Mouse (Mus musculus): ENCODE measurements at regions not wholly inside any gene's neighbourhood (a gene's known extent, or its start where the extent isn't known, plus 50 kb on each side); places are given as distances from the start of the nearest gene placed in this dataset.
A peak's percentile ranks its signal among the peaks of the same experiment; 100 is the strongest.

DNA sequence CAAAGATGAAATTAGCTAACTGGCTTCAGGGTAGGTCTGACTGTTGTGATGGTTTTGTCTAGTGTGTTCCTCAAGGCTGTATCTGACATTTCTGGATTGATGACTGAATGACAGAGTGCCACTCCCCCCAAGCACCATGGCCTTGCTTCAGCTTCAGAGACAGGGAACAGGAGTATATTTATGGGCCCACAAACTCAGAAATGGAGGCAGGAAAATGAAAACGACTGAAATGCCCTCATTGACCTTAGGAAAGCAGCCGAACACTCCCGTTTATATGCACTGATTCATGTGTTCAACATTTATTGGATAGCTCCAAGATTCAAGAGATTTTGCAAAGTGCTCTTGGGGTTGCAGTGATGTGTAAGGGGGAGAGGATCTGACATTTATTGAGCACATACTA is 288.3 kb downstream of the Slc4a3 start:
- H3K27ac ChIP-seq (ENCODE audit: low read depth, low read length), result no peak overlapping the region
- no peak overlapping the region for H3K4me3 ChIP-seq (ENCODE audit: low read depth, low read length)
- no peak overlapping the region for H3K4me2 ChIP-seq (ENCODE audit: low read depth)
- DNase-seq (ENCODE audit: low spot score) (no peak), ATAC-seq (ENCODE audit: insufficient read depth, low FRiP score, low TSS enrichment) (no peak)
- no peaks in the 10 kb centered on the region for H3K27me3 ChIP-seq (ENCODE audit: control insufficient read depth, insufficient read depth, low read length)
- no peak overlapping the region for H3K9ac ChIP-seq (ENCODE audit: low read length)
- H3K36me3 ChIP-seq (ENCODE audit: control insufficient read depth, insufficient read depth, low read length), result no peaks in the 10 kb centered on the region
- WGBS, result 59% methylated on average over 3 of the region's 3 CpGs
- no peaks in the 10 kb centered on the region for H3K9me3 ChIP-seq (ENCODE audit: control insufficient read depth, low read length)
- no peaks in the 10 kb centered on the region for H3K4me1 ChIP-seq (ENCODE audit: control insufficient read depth, insufficient read depth, low read length)

DNA sequence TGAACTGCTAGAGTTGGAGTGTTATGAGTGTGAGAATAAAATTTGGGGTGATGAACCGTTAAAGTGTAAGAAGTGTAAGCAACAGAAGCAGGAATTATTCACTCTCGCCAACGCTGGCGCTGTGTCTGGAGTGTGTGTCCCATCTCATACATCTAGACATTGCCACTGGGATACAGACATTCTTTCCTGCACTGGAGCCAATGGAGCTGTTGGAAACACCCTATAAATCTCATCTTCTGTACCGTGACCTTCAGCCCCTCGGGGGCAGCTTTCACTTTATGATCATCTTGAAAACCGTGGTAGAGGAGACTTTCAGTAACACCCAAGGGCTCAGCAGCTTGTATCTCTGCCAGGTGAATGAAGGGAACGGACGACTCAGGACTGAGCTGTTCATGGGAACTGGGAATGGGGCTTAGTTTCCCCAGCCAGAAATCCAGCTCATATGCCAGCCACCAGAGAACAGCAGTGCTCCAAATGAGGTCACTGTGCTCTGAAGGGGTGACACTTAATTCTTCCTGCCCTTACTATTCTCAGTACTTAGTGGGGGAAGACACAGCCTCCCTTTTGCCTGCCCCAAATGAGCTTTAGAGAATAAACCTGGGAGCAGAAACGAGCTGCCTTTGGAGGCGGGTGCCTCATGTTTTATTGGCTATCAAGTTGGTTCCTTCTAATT is 293.6 kb downstream of the Slc4a3 start:
- Histone ChIP-seq H3K4me1 (ENCODE audit: control insufficient read depth, insufficient read depth, low read length) (peaks cover 4% of the 10 kb centered on the region; the same call in 1 of the 2 replicates), H3K9ac (ENCODE audit: low read length) (no peak overlapping the region), H3K27me3 (ENCODE audit: control insufficient read depth, insufficient read depth, low read length) (no peaks in the 10 kb centered on the region), H3K4me2 (ENCODE audit: low read depth) (no peak overlapping the region), H3K4me3 (ENCODE audit: low read depth, low read length) (no peak overlapping the region), H3K27ac (ENCODE audit: low read depth, low read length) (no peak overlapping the region), H3K9me3 (ENCODE audit: control insufficient read depth, low read length) (no peaks in the 10 kb centered on the region), H3K36me3 (ENCODE audit: control insufficient read depth, insufficient read depth, low read length) (no peaks in the 10 kb centered on the region)
- no peak for ATAC-seq (ENCODE audit: insufficient read depth, low FRiP score, low TSS enrichment)
- no peak for DNase-seq (ENCODE audit: low spot score)
- WGBS, result 78% methylated on average over 11 of the region's 11 CpGs

DNA sequence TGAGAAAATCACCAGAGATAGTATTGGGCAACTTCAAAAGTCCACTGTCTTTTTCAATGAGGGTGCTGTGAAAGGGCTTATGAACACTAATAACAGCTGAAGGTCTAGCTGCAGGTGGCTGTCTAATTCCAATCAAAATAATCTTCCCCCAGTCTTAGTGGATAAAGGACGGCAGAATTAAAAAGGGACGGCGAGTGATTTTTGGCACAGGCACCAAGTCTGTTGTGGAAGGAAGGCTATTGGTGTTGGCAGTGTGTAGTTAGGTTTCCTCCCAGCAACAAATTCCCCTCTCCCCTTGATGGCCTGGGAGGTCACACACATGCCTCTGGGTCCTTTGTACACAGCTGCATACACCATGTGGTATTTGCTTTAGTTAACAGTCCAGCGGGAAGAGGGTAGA is 296.3 kb downstream of the Slc4a3 start:
- Histone ChIP-seq H3K4me1 (ENCODE audit: control insufficient read depth, insufficient read depth, low read length) (peaks cover 5% of the 10 kb centered on the region; the same call in 1 of the 2 replicates), H3K4me3 (ENCODE audit: low read depth, low read length) (no peak overlapping the region), H3K9me3 (ENCODE audit: control insufficient read depth, low read length) (no peaks in the 10 kb centered on the region), H3K27me3 (ENCODE audit: control insufficient read depth, insufficient read depth, low read length) (no peaks in the 10 kb centered on the region), H3K27ac (ENCODE audit: low read depth, low read length) (no peak overlapping the region), H3K4me2 (ENCODE audit: low read depth) (no peak overlapping the region), H3K9ac (ENCODE audit: low read length) (no peak overlapping the region), H3K36me3 (ENCODE audit: control insufficient read depth, insufficient read depth, low read length) (no peaks in the 10 kb centered on the region)
- DNase-seq (ENCODE audit: low spot score), result no peak
- 65% methylated on average over 4 of the region's 4 CpGs for WGBS
- no peak for ATAC-seq (ENCODE audit: insufficient read depth, low FRiP score, low TSS enrichment)

DNA sequence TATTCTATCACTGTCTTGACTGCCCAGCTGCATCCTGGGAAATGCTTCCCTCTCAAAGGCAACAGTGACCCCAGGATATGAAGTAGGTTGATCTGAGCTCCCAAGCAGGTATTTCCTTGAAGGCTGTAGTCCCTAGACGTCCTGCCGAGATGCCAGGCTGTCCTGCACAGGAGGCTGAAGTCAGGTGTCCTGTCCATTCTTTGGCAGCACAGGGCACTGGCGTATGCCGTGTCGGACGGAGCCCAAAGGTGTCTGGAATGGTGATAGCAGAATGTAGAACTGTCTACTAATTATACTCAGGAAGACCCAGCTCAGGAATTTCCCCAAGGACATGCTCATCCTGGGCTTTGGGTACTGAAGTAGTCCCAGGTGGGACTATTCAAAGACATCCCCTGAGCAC is 297.3 kb downstream of the Slc4a3 start:
- Histone ChIP-seq H3K4me2 (ENCODE audit: low read depth) (no peak overlapping the region), H3K4me3 (ENCODE audit: low read depth, low read length) (no peak overlapping the region), H3K9ac (ENCODE audit: low read length) (no peak overlapping the region), H3K9me3 (ENCODE audit: control insufficient read depth, low read length) (no peaks in the 10 kb centered on the region), H3K27ac (ENCODE audit: low read depth, low read length) (no peak overlapping the region), H3K27me3 (ENCODE audit: control insufficient read depth, insufficient read depth, low read length) (no peaks in the 10 kb centered on the region), H3K4me1 (ENCODE audit: control insufficient read depth, insufficient read depth, low read length) (peaks cover 5% of the 10 kb centered on the region; the same call in 1 of the 2 replicates), H3K36me3 (ENCODE audit: control insufficient read depth, insufficient read depth, low read length) (no peaks in the 10 kb centered on the region)
- 90% methylated on average over 6 of the region's 6 CpGs for WGBS
- no peak for DNase-seq (ENCODE audit: low spot score)
- ATAC-seq (ENCODE audit: insufficient read depth, low FRiP score, low TSS enrichment), result no peak

DNA sequence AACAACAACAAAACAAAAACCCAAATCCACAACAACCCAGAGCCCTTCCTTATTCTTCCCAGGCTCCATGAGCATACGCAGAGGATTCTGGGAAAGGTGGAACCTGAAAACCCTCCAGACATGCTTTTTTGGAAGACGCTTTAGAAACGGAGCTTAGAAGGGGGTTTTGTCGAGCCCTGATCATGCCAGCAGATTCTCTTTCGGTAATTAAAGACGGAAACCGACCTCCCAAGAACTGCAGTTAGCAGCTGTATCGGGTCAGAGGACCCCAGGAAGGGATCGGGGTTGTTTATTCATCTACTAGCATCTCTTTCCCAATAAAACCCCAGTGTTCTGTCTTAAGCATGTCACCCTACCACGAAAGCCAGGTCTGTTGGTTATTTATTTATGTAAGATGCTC is 298.1 kb downstream of the Slc4a3 start:
- no peaks in the 10 kb centered on the region for H3K9me3 ChIP-seq (ENCODE audit: control insufficient read depth, low read length)
- H3K4me3 ChIP-seq (ENCODE audit: low read depth, low read length), result no peak overlapping the region
- H3K9ac ChIP-seq (ENCODE audit: low read length), result no peak overlapping the region
- ATAC-seq (ENCODE audit: insufficient read depth, low FRiP score, low TSS enrichment) (no peak), DNase-seq (ENCODE audit: low spot score) (no peak)
- H3K36me3 ChIP-seq (ENCODE audit: control insufficient read depth, insufficient read depth, low read length), result no peaks in the 10 kb centered on the region
- 69% methylated on average over 10 of the region's 10 CpGs for WGBS
- H3K27ac ChIP-seq (ENCODE audit: low read depth, low read length), result 0 out of 2 replicates have a peak overlapping the region, but pooled peaks have one; percentile 6
- H3K4me2 ChIP-seq (ENCODE audit: low read depth), result no peak overlapping the region
- no peaks in the 10 kb centered on the region for H3K27me3 ChIP-seq (ENCODE audit: control insufficient read depth, insufficient read depth, low read length)
- H3K4me1 ChIP-seq (ENCODE audit: control insufficient read depth, insufficient read depth, low read length), result peaks cover 5% of the 10 kb centered on the region; the same call in 1 of the 2 replicates

DNA sequence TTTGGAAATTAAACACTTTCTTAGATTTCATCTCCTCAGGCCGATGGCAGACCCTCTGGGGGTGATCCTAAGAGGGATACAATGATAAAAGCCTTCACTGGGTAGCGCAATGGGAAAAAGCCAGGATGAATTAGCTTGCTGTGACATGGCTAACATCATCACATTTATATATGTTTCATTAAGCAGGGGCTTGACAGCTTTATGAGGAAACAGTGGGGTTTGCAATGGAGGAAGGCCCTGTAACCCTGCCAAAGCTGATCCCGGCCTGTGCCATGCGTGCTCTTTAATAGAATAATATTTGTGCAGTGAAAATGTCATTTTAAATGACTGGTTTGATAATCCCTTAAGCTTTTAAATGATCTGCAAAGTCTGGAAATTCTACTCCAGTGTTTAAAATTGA is 298.5 kb downstream of the Slc4a3 start:
- no peak overlapping the region for H3K9ac ChIP-seq (ENCODE audit: low read length)
- ATAC-seq (ENCODE audit: insufficient read depth, low FRiP score, low TSS enrichment), result no peak
- no peaks in the 10 kb centered on the region for H3K27me3 ChIP-seq (ENCODE audit: control insufficient read depth, insufficient read depth, low read length)
- WGBS, result 56% methylated on average over 4 of the region's 4 CpGs
- no peak for DNase-seq (ENCODE audit: low spot score)
- H3K9me3 ChIP-seq (ENCODE audit: control insufficient read depth, low read length), result no peaks in the 10 kb centered on the region
- H3K27ac ChIP-seq (ENCODE audit: low read depth, low read length), result peak overlapping the region; percentile 6; the same call in 1 of the 2 replicates
- no peaks in the 10 kb centered on the region for H3K36me3 ChIP-seq (ENCODE audit: control insufficient read depth, insufficient read depth, low read length)
- H3K4me2 ChIP-seq (ENCODE audit: low read depth), result no peak overlapping the region
- H3K4me3 ChIP-seq (ENCODE audit: low read depth, low read length), result no peak overlapping the region
- peaks cover 5% of the 10 kb centered on the region; the same call in 1 of the 2 replicates for H3K4me1 ChIP-seq (ENCODE audit: control insufficient read depth, insufficient read depth, low read length)

DNA sequence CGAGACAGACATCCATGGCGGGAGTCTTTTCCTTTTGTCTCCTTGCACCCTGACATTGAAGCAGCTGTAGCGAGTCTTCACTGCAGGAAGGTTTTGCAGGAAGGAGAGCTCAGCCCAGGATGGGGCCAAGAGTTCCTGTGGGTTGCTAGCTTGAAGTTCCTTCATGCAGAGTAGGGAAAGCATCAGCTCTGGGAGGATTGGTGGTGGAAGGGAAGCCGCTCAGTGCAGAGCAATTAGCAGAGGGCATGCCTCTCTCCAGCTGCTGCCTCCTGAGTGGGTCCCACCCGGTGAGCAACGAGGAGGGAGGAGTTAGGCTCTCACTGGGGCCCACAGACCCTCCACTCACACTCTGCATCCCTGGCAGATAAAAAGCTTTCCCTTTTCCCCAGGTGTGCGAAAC is 298.9 kb downstream of the Slc4a3 start:
- no peak overlapping the region for H3K4me2 ChIP-seq (ENCODE audit: low read depth)
- ATAC-seq (ENCODE audit: insufficient read depth, low FRiP score, low TSS enrichment), result 0 out of 2 replicates have a peak, but pooled peaks have one; percentile 31

DNA sequence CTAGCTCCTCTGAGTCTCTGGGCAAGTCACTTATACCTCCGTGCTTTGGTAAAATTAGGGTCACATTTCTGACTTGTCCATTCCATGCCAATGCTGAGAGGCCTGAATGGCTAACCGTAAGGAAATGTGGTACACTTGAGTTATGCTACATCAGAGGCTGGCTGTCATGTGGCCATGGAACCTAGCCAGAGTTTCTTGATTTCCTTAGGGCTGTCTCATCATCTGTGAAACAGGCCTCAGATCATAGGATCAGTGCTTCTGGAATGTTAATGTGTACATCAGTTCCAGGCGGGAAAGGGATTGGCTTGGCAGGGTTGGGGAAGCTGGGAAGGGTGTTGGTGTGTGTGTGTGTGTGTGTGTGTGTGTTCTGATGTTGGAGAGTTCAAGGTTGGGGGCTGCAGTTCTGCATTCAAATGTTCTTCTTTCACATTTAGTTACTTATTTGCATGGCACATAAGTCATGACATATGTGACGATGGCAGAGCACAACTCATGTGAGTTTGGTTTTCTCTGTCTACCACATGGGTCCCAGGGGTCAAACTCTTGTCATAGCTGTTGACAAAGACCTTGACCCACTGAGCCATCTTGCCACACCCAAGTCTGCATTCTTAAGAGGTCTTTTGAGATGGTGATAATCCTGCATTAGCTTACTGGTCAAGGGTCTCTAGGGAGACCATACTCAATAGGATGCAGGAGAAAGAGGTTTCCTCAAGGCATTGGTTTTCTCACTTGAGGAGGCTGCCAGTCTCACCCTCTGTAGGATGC is 299.9 kb downstream of the Slc4a3 start:
- H3K4me1 ChIP-seq (ENCODE audit: control insufficient read depth, insufficient read depth, low read length), result peaks cover 5% of the 10 kb centered on the region; the same call in 1 of the 2 replicates
- no peak overlapping the region for H3K27ac ChIP-seq (ENCODE audit: low read depth, low read length)
- H3K9ac ChIP-seq (ENCODE audit: low read length), result no peak overlapping the region
- WGBS, result 85% methylated on average over 4 of the region's 4 CpGs
- DNase-seq (ENCODE audit: low spot score) (no peak), ATAC-seq (ENCODE audit: insufficient read depth, low FRiP score, low TSS enrichment) (no peak)
- H3K4me3 ChIP-seq (ENCODE audit: low read depth, low read length), result no peak overlapping the region
- no peaks in the 10 kb centered on the region for H3K36me3 ChIP-seq (ENCODE audit: control insufficient read depth, insufficient read depth, low read length)
- H3K27me3 ChIP-seq (ENCODE audit: control insufficient read depth, insufficient read depth, low read length), result no peaks in the 10 kb centered on the region
- H3K9me3 ChIP-seq (ENCODE audit: control insufficient read depth, low read length), result no peaks in the 10 kb centered on the region
- H3K4me2 ChIP-seq (ENCODE audit: low read depth), result no peak overlapping the region

More for the DNA sequence above, 298.9 kb downstream of the Slc4a3 start:
- no peak overlapping the region for H3K9ac ChIP-seq (ENCODE audit: low read length)
- H3K4me1 ChIP-seq (ENCODE audit: control insufficient read depth, insufficient read depth, low read length), result peaks cover 5% of the 10 kb centered on the region; the same call in 1 of the 2 replicates
- peak overlapping the region; percentile 6; the same call in 1 of the 2 replicates for H3K27ac ChIP-seq (ENCODE audit: low read depth, low read length)
- no peak overlapping the region for H3K4me3 ChIP-seq (ENCODE audit: low read depth, low read length)
- WGBS, result 32% methylated on average over 7 of the region's 7 CpGs
- no peaks in the 10 kb centered on the region for H3K36me3 ChIP-seq (ENCODE audit: control insufficient read depth, insufficient read depth, low read length)
- no peaks in the 10 kb centered on the region for H3K9me3 ChIP-seq (ENCODE audit: control insufficient read depth, low read length)
- DNase-seq (ENCODE audit: low spot score), result peak; percentile 33
- H3K27me3 ChIP-seq (ENCODE audit: control insufficient read depth, insufficient read depth, low read length), result no peaks in the 10 kb centered on the region

All from neural tube, embryonic 11.5 days (tissue).